ENCODE assay signal across 23 mouse cellular contexts in genomic region chr13:11738211-11738610, GRCm38 (mm10).
DNase-seq lines count a peak whose midpoint lies in the region; ATAC-seq and TF ChIP-seq lines count a peak whose summit lies in the region.
"Had no signal": no experiment of that assay in that cellular context is flagged by ENCODE, and none has a peak within 500 bp of the region (broad histone marks: within the 10 kb centered on the region; RNA-seq: fewer than 3 reads in every experiment).

No protein-coding gene starts in this region.

- TF ChIP-seq CTCF in forebrain, postnatal 0 days (IDR thresholded peaks at IDR 0.05; ENCODE audit: low read depth) = no peak
- TF ChIP-seq CTCF in testis, adult 2 months (IDR thresholded peaks at IDR 0.05; ENCODE audit: control insufficient read depth, insufficient read depth, insufficient replicate concordance, low read depth, low read length) = no peak

- no peak overlapping the region for H3K9ac ChIP-seq in forebrain, postnatal 0 days
- H3K9ac ChIP-seq in forebrain, embryonic 14.5 days (ENCODE audit: low read length) = no peak overlapping the region
- H3K9ac ChIP-seq in liver, embryonic 16.5 days (ENCODE audit: low read depth, low read length) = no peak overlapping the region
- H3K9ac ChIP-seq in liver, embryonic 12.5 days = no peak overlapping the region
- H3K9ac ChIP-seq: forebrain, embryonic 13.5 days; midbrain, embryonic 13.5 days; neural tube, embryonic 12.5 days had no signal

- H3K9me3 ChIP-seq in forebrain, postnatal 0 days (ENCODE audit: low read length) = no peaks in the 10 kb centered on the region
- no peaks in the 10 kb centered on the region for H3K9me3 ChIP-seq in forebrain, embryonic 14.5 days (replicated peaks; ENCODE audit: control insufficient read depth, low read length)
- no peaks in the 10 kb centered on the region for H3K9me3 ChIP-seq in liver, embryonic 16.5 days (replicated peaks; ENCODE audit: control insufficient read depth, low read length)
- no peaks in the 10 kb centered on the region for H3K9me3 ChIP-seq in liver, embryonic 12.5 days (replicated peaks)
- H3K9me3 ChIP-seq: forebrain, embryonic 13.5 days; limb, embryonic 10.5 days; midbrain, embryonic 13.5 days; neural tube, embryonic 12.5 days had no signal

- no peak overlapping the region for H3K4me2 ChIP-seq in forebrain, postnatal 0 days (ENCODE audit: low read depth)
- no peak overlapping the region for H3K4me2 ChIP-seq in forebrain, embryonic 14.5 days (ENCODE audit: low read length)
- no peak overlapping the region for H3K4me2 ChIP-seq in liver, embryonic 16.5 days (ENCODE audit: low read depth, low read length)
- H3K4me2 ChIP-seq in liver, embryonic 12.5 days = no peak overlapping the region
- H3K4me2 ChIP-seq: forebrain, embryonic 13.5 days; midbrain, embryonic 13.5 days; neural tube, embryonic 12.5 days had no signal

- peaks cover 4% of the 10 kb centered on the region; the same call in 1 of the 2 replicates for H3K36me3 ChIP-seq in forebrain, postnatal 0 days (ENCODE audit: insufficient read depth)
- no peaks in the 10 kb centered on the region for H3K36me3 ChIP-seq in forebrain, embryonic 14.5 days (ENCODE audit: control insufficient read depth, insufficient read depth, low read length)
- H3K36me3 ChIP-seq in liver, embryonic 16.5 days (ENCODE audit: control insufficient read depth, insufficient read depth) = no peaks in the 10 kb centered on the region
- H3K36me3 ChIP-seq in liver, embryonic 12.5 days = no peaks in the 10 kb centered on the region
- H3K36me3 ChIP-seq in testis, adult 2 months (ENCODE audit: control insufficient read depth, insufficient read depth, low read length) = no peaks in the 10 kb centered on the region
- no peaks in the 10 kb centered on the region for H3K36me3 ChIP-seq in splenic B cell, adult 2 months (ENCODE audit: control insufficient read depth, insufficient read depth, low read length, poor library complexity, severe bottlenecking)
- H3K36me3 ChIP-seq: limb, embryonic 10.5 days; midbrain, embryonic 13.5 days; neural tube, embryonic 12.5 days had no signal

- no peaks in the 10 kb centered on the region for H3K27me3 ChIP-seq in forebrain, postnatal 0 days (ENCODE audit: insufficient read depth, low read length)
- no peaks in the 10 kb centered on the region for H3K27me3 ChIP-seq in forebrain, embryonic 14.5 days (replicated peaks; ENCODE audit: control insufficient read depth, insufficient read depth, low read length)
- H3K27me3 ChIP-seq in liver, embryonic 16.5 days (ENCODE audit: control insufficient read depth, insufficient read depth, low read depth, low read length) = no peaks in the 10 kb centered on the region
- no peaks in the 10 kb centered on the region for H3K27me3 ChIP-seq in liver, embryonic 12.5 days (replicated peaks)
- no peaks in the 10 kb centered on the region for H3K27me3 ChIP-seq in testis, adult 2 months (ENCODE audit: control insufficient read depth, insufficient read depth, low read length)
- H3K27me3 ChIP-seq in splenic B cell, adult 2 months (ENCODE audit: control insufficient read depth, insufficient read depth, low read length, poor library complexity, severe bottlenecking) = no peaks in the 10 kb centered on the region
- H3K27me3 ChIP-seq: forebrain, embryonic 13.5 days; midbrain, embryonic 13.5 days; neural tube, embryonic 12.5 days had no signal

- no peaks in the 10 kb centered on the region for H3K4me1 ChIP-seq in forebrain, postnatal 0 days (ENCODE audit: insufficient read depth)
- H3K4me1 ChIP-seq in forebrain, embryonic 14.5 days (ENCODE audit: control insufficient read depth, insufficient read depth, low read length) = no peaks in the 10 kb centered on the region
- H3K4me1 ChIP-seq in liver, embryonic 16.5 days (ENCODE audit: control insufficient read depth, low read depth, low read length) = no peaks in the 10 kb centered on the region
- H3K4me1 ChIP-seq in liver, embryonic 12.5 days = no peaks in the 10 kb centered on the region
- peaks cover 3% of the 10 kb centered on the region; the same call in 1 of the 2 replicates for H3K4me1 ChIP-seq in testis, adult 2 months (ENCODE audit: control insufficient read depth, insufficient read depth, low read length)
- H3K4me1 ChIP-seq: forebrain, embryonic 13.5 days; limb, embryonic 10.5 days; midbrain, embryonic 13.5 days; neural tube, embryonic 12.5 days had no signal

- H3K4me3 ChIP-seq in forebrain, postnatal 0 days (ENCODE audit: low read depth, low read length) = no peak overlapping the region
- H3K4me3 ChIP-seq in forebrain, embryonic 14.5 days (ENCODE audit: low read depth, low read length) = no peak overlapping the region
- no peak overlapping the region for H3K4me3 ChIP-seq in liver, embryonic 16.5 days (ENCODE audit: low read depth, low read length)
- H3K4me3 ChIP-seq in liver, embryonic 12.5 days = no peak overlapping the region
- H3K4me3 ChIP-seq in testis, adult 2 months (ENCODE audit: control insufficient read depth, low read depth, low read length) = peak overlapping the region; percentile 3
- H3K4me3 ChIP-seq: forebrain, embryonic 13.5 days; heart, adult 2 months; layer of hippocampus, adult 2 months; limb, embryonic 10.5 days; midbrain, embryonic 13.5 days; neural tube, embryonic 12.5 days had no signal

- WGBS in forebrain, postnatal 0 days = 87% methylated on average over 12 of the region's 12 CpGs
- 92% methylated on average over 12 of the region's 12 CpGs for WGBS in forebrain, embryonic 14.5 days
- 75% methylated on average over 12 of the region's 12 CpGs for WGBS in liver, embryonic 16.5 days (ENCODE audit: insufficient replicate concordance)
- WGBS in liver, embryonic 12.5 days (ENCODE audit: insufficient replicate concordance) = 78% methylated on average over 12 of the region's 12 CpGs

- 0 out of 2 replicates have a peak, but pooled peaks have one; percentile 18 for ATAC-seq in forebrain, postnatal 0 days
- ATAC-seq in forebrain, embryonic 14.5 days = no peak
- ATAC-seq in liver, embryonic 16.5 days (ENCODE audit: low read depth) = 0 out of 2 replicates have a peak, but pooled peaks have one; percentile 11
- ATAC-seq in liver, embryonic 12.5 days = no peak
- ATAC-seq: forebrain, embryonic 13.5 days; hindbrain, postnatal 0 days; intestine, embryonic 16.5 days; midbrain, embryonic 13.5 days had no signal

- TF ChIP-seq POLR2A in testis, adult 2 months (IDR thresholded peaks at IDR 0.05; ENCODE audit: control insufficient read depth, low read depth, low read length) = no peak

- H3K27ac ChIP-seq in forebrain, postnatal 0 days (ENCODE audit: low read depth, low read length) = no peak overlapping the region
- H3K27ac ChIP-seq in forebrain, embryonic 14.5 days (ENCODE audit: low read depth, low read length) = no peak overlapping the region
- no peak overlapping the region for H3K27ac ChIP-seq in liver, embryonic 16.5 days (ENCODE audit: low read length)
- no peak overlapping the region for H3K27ac ChIP-seq in liver, embryonic 12.5 days
- no peak overlapping the region for H3K27ac ChIP-seq in testis, adult 2 months (ENCODE audit: control insufficient read depth, insufficient read depth, low read depth, low read length)
- H3K27ac ChIP-seq: forebrain, embryonic 13.5 days; heart, adult 2 months; hindbrain, postnatal 0 days; layer of hippocampus, adult 2 months; limb, embryonic 10.5 days; midbrain, embryonic 13.5 days; neural tube, embryonic 12.5 days had no signal

- no peak for DNase-seq in forebrain, postnatal 0 days
- DNase-seq in forebrain, embryonic 14.5 days (ENCODE audit: low spot score) = no peak
- no peak for DNase-seq in testis, postnatal 14 days (ENCODE audit: low spot score)
- DNase-seq in splenic B cell, adult 2 months (ENCODE audit: low read depth, low spot score) = peak; percentile 0
- DNase-seq in yolk sac, embryonic 10.5 days (ENCODE audit: low spot score) = no peak
- DNase-seq: cerebellum, adult 2 months; cerebellum, postnatal 25 days; gastrocnemius, postnatal 14 days; kidney, postnatal 25 days; lung, adult 2 months; lung, postnatal 14 days; thymus, postnatal 25 days had no signal

Comparison
In these comparisons a context has a peak if more than half of its experiments do, and no peak if none do; other contexts are left out.
1. ATAC-seq: peak in forebrain, postnatal 0 days (single experiment) and liver, embryonic 16.5 days (single experiment); none in forebrain, embryonic 14.5 days (single experiment) and liver, embryonic 12.5 days (single experiment).